Mouse (Mus musculus): Measurements from ENCODE around the gene Dhcr24. TPM values are rescaled to one million over a fixed set of nuclear protein-coding genes. Genes with fewer than 3 reads are reported as not detected.

Gene Dhcr24
- 24.2 and 25.0 TPM in 2 replicates for polyA plus RNA-seq (2012)

DNA sequence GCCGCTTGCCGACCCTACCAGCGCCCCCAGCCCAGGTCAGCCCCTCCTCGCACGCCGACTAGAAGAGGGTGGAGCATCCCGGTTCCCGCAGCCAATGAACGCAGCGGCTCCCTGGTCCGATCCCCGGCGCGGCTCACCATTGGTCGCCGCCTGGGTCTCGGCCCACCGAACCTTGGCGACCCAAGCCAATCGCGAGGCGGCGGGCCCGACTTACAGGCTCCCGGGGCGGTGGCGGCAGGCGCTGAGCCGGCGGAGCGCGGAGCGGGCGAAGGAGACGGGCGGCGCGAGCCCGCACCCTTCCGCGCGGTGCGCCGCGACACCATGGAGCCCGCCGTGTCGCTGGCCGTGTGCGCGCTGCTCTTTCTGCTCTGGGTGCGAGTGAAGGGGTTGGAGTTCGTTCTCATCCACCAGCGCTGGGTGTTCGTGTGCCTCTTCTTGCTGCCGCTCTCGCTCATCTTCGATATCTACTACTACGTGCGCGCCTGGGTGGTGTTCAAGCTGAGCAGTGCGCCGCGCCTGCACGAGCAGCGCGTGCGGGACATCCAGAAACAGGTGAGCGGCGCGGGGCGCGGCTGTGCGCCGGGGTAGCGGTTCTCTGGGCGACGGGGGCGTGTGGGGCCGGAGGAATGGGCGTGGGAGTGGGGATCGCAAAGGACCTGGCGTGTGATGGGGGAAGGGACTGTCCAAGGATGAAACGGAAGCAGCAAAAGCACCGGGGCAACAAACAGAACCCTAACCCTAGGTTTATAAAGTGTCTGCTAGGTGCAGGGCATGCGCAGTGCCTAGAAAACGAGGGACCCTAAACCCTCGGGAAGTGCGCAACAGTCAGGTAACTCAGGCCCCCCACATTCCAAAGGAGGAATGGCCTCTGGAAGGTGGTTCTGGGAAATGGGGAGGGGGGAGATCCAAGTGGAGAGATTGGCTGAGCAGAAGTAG, at the start of gene Dhcr24:
Gene Dhcr24, plus strand, starts transcription at position 193 of the 936 bp plus-strand sequence.

DNA sequence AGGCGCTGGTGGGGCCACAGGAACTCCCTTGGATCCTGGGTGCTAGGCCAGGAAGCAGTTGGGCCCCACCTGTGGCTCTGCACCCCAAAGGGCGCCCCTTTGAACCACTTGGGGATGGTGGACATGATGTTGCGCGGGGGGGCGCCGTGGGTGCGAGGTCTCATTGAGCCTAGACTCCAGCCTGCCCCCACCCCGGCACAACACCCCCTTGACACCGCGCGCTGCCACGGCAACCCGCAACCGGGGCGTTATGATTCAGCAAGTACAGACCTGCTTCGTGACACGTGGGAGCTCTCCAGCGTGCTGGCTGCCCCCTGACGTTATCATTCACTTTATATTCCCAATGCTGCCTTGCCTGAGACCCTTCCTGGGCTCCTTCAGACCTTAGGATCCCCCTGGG, 56.2 kb downstream of the Dhcr24 start, which contains the start of gene Lexm:
Gene Lexm, minus strand, starts transcription at position 186 of the 400 bp plus-strand sequence.

DNA sequence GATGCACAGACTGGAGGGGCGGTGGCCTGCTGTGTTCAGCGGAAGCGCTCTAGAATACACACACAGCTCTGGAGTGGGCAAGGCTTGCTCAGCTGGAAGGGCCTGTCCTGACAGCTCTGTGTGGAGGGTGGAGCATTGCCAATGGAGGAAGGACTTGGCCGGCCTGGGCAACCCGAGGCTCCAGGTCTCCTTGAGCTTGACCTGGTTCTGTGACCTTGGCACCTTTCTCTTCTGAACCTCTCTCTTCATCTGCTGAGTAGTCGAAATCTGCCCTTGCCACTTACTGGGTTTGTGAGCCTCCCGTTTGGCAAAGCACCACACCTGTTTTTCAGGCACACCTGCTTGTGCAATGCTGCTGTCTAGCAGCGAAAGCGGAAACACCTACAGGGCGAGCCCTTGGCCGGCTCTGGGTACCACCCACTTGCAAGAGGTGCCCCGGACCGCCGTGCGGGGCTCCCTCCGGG, 61.2 kb downstream of the Dhcr24 start, which contains the start of gene Ttc22:
Gene Ttc22, plus strand, starts transcription at position 403 of the 464 bp plus-strand sequence.

Other genes starting within 250 kb of the Dhcr24 start
- gene Usp24, start 244.8 kb upstream of the Dhcr24 start, polyA plus RNA-seq (2012) = 7.9 and 10.0 TPM in 2 replicates
- gene Pcsk9, start 96.7 kb upstream of the Dhcr24 start, polyA plus RNA-seq (2012) = 0.41 and 0.43 TPM in 2 replicates
- gene Bsnd, start 68.8 kb upstream of the Dhcr24 start, polyA plus RNA-seq (2012) = not detected in 2 replicates
- gene Lexm, start 56.2 kb downstream of the Dhcr24 start, polyA plus RNA-seq (2012) = not detected in 2 replicates
- gene Ttc22, start 61.4 kb downstream of the Dhcr24 start, polyA plus RNA-seq (2012) = not detected in 2 replicates
- 0.84 and 1.6 TPM in 2 replicates for gene Pars2, start 90.0 kb downstream of the Dhcr24 start, polyA plus RNA-seq (2012)
- 7.7 and 8.6 TPM in 2 replicates for gene Ttc4, start 117.9 kb downstream of the Dhcr24 start, polyA plus RNA-seq (2012)
- 0.06 TPM in 1 of 2 replicates, not detected in the other for gene Mroh7, start 169.9 kb downstream of the Dhcr24 start, polyA plus RNA-seq (2012)
- gene Fam151a, start 172.9 kb downstream of the Dhcr24 start, polyA plus RNA-seq (2012) = not detected in 2 replicates
- gene Acot11, start 244.0 kb downstream of the Dhcr24 start, polyA plus RNA-seq (2012) = 2.6 and 4.2 TPM in 2 replicates

All from megakaryocyte-erythroid progenitor cell, adult 5 weeks (primary cell).